Mouse (Mus musculus): ENCODE measurements around the gene Morc3.

DNA sequence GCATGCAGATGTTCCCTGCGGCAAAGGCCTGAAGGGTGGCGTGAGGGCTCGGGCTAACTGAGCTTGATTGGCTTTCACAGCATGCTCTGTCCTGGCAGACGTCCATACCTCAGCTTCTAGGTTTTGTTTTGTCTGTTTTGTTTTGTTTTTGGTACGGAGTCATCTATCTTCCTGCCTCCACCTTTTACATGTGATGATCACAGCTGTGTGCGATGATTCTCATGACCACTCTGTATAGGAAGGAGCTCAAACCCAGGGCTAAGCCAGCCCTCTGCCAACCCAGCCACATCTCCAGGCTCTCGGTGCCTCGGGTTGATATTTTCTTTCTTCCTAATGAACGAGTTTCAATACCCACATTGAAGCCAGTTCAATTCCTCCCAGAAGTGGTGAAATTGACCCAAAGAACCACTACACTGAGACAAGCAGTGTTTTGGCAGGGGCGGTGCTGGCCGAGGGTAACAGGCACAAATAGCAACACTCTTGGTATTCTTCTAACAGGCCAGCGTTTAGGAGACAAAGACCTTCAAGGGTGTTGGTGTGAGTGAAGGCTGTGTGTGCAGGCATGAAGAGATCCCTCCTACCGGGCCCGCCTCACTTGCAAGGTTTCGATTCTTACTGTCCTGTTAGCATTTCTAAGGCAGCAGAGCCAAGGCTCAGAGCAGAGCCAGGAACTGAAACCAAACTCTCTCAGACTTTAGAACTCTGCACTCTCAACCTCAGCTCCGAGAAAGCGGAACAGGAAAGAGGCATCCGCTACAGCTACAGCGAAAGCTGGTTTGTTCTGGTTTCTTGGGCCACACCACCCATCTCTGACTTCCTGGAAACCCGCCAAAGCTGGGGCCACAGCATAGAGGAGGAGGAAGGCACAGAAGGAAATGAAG lies 15.8 kb upstream of the Morc3 start:
- no peak for TF ChIP-seq CTCF (IDR thresholded peaks at IDR 0.05; ENCODE audit: low read depth)
- TF ChIP-seq EP300 (IDR thresholded peaks at IDR 0.05; ENCODE audit: low read depth), result no peak
